Mouse (Mus musculus): ENCODE measurements around the gene Zyx.

- TF ChIP-seq MYC (IDR thresholded peaks at IDR 0.05; ENCODE audit: low read depth, low read length) = no peak
- TF ChIP-seq TCF12 (IDR thresholded peaks at IDR 0.05; ENCODE audit: low read depth, low read length) = no peak
- no peak for TF ChIP-seq POLR2A (IDR thresholded peaks at IDR 0.05; ENCODE audit: low read depth, low read length)
- TF ChIP-seq MAX (IDR thresholded peaks at IDR 0.05; ENCODE audit: low read length) = no peak
- TF ChIP-seq IRF4 (IDR thresholded peaks at IDR 0.05; ENCODE audit: low read depth, low read length) = no peak
- TF ChIP-seq NRF1 (IDR thresholded peaks at IDR 0.05; ENCODE audit: low read depth, low read length) = no peak
- no peak for TF ChIP-seq ZNF384 (IDR thresholded peaks at IDR 0.05; ENCODE audit: low read depth, low read length)
- TF ChIP-seq CHD1 (IDR thresholded peaks at IDR 0.05; ENCODE audit: low read depth, low read length) = no peak
- no peak for TF ChIP-seq USF1 (IDR thresholded peaks at IDR 0.05; ENCODE audit: low read depth, low read length)
- TF ChIP-seq CTCF (conservative IDR thresholded peaks at IDR 0.05 in 1 of 2, IDR thresholded peaks at IDR 0.05 in 1 of 2; ENCODE audit: low read depth in 2 of 2, low read length in 2 of 2) = no peak
Measured at GRCm38 (mm10) chr6:42375131-42375530, 25.7 kb downstream of the Zyx start.
